Mouse (Mus musculus) hindbrain, embryonic 11.5 days (tissue): ENCODE measurements around the gene Adssl1. TPM values are rescaled to one million over a fixed set of nuclear protein-coding genes. Genes with fewer than 3 reads are reported as not detected.

Experiments used
- ATAC-seq: fragments of 200-750 bp; cut with Nextera tagmentation; 2 replicates; pipeline ENCODE4 v1.8.0; 2017; ENCODE audit warnings: mild to moderate bottlenecking, moderate TSS enrichment, moderate library complexity; ENCODE audit not compliant: low FRiP score
- DNase-seq: peaks from one replicate; pipeline ENCODE4 v3.0.0-alpha.2; 2015; ENCODE audit warnings: low spot score
- H3K27ac ChIP-seq: fragments of 300-500 bp; sonication (generic); 2 replicates; pipeline ENCODE4 v1.5.1; 2014; ENCODE audit warnings: mild to moderate bottlenecking, low read depth, low read length
- H3K27me3 ChIP-seq: fragments of 300-500 bp; sonication (generic); 2 replicates; pipeline ENCODE4 v1.6.1; 2014; ENCODE audit warnings: mild to moderate bottlenecking, low read length, moderate library complexity, mixed read lengths; ENCODE audit not compliant: control insufficient read depth, insufficient read depth
- H3K36me3 ChIP-seq: fragments of 300-500 bp; sonication (generic); 2 replicates; pipeline ENCODE4 v1.6.1; 2014; ENCODE audit warnings: mild to moderate bottlenecking, low read length, moderate library complexity, mixed read lengths; ENCODE audit not compliant: control insufficient read depth, insufficient read depth
- H3K4me1 ChIP-seq: fragments of 300-500 bp; sonication (generic); replicated peaks from 2 replicates; pipeline ENCODE4 v1.6.1; 2014; ENCODE audit warnings: low read length, mixed read lengths; ENCODE audit not compliant: control insufficient read depth, insufficient read depth
- H3K4me2 ChIP-seq: fragments of 300-500 bp; sonication (generic); replicated peaks from 2 replicates; pipeline ENCODE4 v1.6.1; 2014; ENCODE audit warnings: mild to moderate bottlenecking, low read depth, low read length
- H3K4me3 ChIP-seq: fragments of 300-500 bp; sonication (generic); 2 replicates; pipeline ENCODE4 v1.5.1; 2014; ENCODE audit warnings: low read depth, low read length
- H3K9ac ChIP-seq: fragments of 300-500 bp; sonication (generic); 2 replicates; pipeline ENCODE4 v1.6.1; 2014; ENCODE audit warnings: low read depth, low read length
- H3K9me3 ChIP-seq: fragments of 300-500 bp; sonication (generic); 2 replicates; pipeline ENCODE4 v1.6.1; 2016; ENCODE audit warnings: low read length; ENCODE audit not compliant: control insufficient read depth
- WGBS: fragments of 180-500 bp; shearing (Covaris S2); extraction: QIAGEN DNeasy Blood & Tissue Kit; methylation state at CpG from one replicate; pipeline ENCODE4 v1.1.7; 2014; 5-methylcytosine and 5-hydroxymethylcytosine counted together
- polyA plus RNA-seq: library from polyadenylated mRNA; unstranded; fragments of >200 nt; fragmentation: Nextera tagmentation; extraction: Ambion mirVana; gene quantifications from 2 replicates; pipeline ENCODE4 v1.2.1, GENCODE M21; 2014

Adssl1 gene
- polyA plus RNA-seq, 1 experiment from 2014 or later, result 2.1 TPM

DNA sequence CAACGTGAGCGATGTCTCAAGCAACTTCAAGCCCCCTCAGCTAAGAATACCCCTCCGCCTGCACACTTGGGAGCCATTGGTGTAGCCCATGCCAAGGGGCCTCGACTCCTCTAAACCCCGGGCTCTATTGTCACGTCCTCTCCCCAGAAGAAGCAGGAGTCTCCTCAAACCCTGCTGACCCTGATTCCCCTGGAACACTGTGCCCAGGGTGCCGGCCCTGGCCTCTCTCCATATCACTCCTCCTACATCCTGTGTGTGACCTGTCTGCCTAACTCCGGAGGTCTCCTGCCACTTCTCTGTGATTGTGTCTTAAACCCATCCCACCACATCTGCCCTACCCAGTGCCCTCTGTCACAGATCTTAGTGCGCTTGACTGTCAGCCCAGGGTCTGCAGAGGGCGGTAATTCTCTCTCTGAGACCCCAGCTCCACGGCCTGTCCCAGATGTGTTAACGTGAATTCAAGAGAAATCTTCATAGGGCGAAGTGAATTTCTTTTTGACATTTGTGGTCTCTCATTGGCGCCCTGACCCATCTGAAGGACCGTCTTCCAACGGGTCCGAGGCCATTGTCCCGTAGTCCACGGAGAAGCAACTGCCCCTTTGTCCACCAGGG is 58.2 kb downstream of the Adssl1 start:
- Histone ChIP-seq H3K4me3 (peak overlapping the region; percentile 48), H3K36me3 (no peaks in the 10 kb centered on the region), H3K27me3 (peaks cover 22% of the 10 kb centered on the region), H3K4me1 (peaks cover 7% of the 10 kb centered on the region), H3K9ac (peak overlapping the region; percentile 40), H3K4me2 (peak overlapping the region; percentile 98), H3K9me3 (no peaks in the 10 kb centered on the region), H3K27ac (peak overlapping the region; percentile 4; the same call in 1 of the 2 replicates)
- ATAC-seq (peak; percentile 22; the same call in 1 of the 2 replicates), DNase-seq (no peak)
- WGBS, result 20% methylated on average over 19 of the region's 19 CpGs

DNA sequence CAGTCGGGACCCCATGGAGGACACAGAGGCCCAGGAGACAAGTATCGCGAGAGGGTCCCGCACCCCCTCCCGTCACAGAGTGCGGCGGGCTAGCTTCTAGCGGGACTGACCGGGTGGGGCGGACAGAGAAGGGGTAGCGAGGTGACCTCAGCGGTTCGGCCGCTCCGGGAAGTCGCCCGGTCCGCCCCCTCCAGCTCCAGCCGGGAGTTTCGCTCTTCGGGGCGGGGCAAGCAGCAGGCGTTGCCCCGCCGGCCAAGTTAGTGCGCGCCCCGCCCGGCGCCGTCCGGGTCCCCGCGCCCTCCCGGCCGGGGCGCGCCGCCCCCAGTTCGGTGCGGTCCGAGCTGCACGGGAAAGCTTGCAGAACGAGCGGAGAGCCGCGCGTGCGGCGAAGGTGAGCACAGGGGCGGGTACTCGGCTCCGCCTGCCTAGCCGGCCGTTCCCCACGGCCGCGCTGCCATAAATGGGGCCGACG is 58.7 kb downstream of the Adssl1 start, which contains the start of gene Zbtb42:
Gene Zbtb42 (plus strand): TSS at position 274 of the 472 bp plus-strand sequence.
- Histone ChIP-seq H3K4me2 (peak within 1 kb of the TSS; percentile 98), H3K27me3 (peaks cover 22% of the 10 kb centered on the region), H3K27ac (peak within 1 kb of the TSS; percentile 42)

DNA sequence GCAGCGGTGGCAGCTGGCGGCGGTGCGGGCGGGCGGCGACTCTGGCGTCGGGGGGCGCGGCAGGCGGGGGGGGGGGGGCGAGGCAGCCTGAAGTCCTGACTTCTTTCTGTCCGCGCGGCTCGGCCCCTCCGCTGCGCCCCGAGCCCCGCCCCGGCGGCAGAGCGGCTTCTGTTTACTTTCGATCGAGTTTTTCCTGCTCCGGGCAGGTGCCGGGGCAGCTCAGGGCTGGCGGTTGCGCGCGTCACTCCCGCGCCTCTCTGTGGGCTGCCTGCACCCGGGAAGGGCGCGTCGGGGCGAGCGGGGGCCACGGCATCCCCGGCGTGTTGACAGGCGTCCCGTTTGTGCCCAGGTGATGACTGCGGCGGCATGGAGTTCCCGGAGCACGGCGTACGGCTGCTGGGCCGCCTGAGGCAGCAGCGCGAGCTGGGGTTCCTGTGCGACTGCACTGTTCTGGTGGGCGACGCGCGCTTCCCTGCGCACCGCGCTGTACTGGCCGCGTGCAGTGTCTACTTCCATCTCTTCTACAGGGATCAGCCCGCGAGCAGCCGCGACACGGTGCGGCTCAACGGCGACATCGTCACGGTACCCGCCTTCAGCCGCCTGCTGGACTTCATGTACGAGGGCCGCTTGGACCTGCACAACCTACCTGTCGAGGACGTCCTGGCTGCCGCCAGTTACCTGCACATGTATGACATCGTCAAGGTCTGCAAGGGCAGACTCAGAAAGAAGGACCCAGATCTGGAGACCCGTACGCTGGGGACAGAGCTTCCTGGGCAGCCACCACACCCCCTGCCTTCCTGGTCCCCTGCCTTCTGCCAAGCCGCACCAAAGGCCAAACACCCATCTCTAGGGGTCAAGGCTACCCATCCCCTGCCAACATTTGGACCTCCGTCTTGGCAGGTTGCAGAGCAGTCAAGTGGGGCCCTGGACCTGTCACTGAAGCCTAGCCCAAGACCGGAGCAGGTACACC is 59.5 kb downstream of the Adssl1 start:
- DNase-seq (peak; percentile 59), ATAC-seq (0 out of 2 replicates have a peak, but pooled peaks have one; percentile 10)
- H3K4me2 ChIP-seq, result peak overlapping the region; percentile 98
- H3K9ac ChIP-seq, result peak overlapping the region; percentile 40
- 4% methylated on average over 69 of the region's 87 CpGs for WGBS
- H3K36me3 ChIP-seq, result no peaks in the 10 kb centered on the region
- H3K4me1 ChIP-seq, result peaks cover 7% of the 10 kb centered on the region
- peak overlapping the region; percentile 42; the same call in 1 of the 2 replicates for H3K27ac ChIP-seq
- peaks cover 22% of the 10 kb centered on the region for H3K27me3 ChIP-seq
- no peaks in the 10 kb centered on the region for H3K9me3 ChIP-seq
- peak overlapping the region; percentile 48 for H3K4me3 ChIP-seq

More for the DNA sequence above, 58.7 kb downstream of the Adssl1 start, which contains the start of gene Zbtb42:
- H3K4me3 ChIP-seq, result peak within 1 kb of the TSS; percentile 48
- under 1% methylated on average over 47 of the region's 60 CpGs for WGBS
- no peaks in the 10 kb centered on the region for H3K36me3 ChIP-seq
- DNase-seq (peak; percentile 84), ATAC-seq (peak; percentile 56)
- no peaks in the 10 kb centered on the region for H3K9me3 ChIP-seq
- H3K4me1 ChIP-seq, result peaks cover 7% of the 10 kb centered on the region
- peak within 1 kb of the TSS; percentile 40 for H3K9ac ChIP-seq

DNA sequence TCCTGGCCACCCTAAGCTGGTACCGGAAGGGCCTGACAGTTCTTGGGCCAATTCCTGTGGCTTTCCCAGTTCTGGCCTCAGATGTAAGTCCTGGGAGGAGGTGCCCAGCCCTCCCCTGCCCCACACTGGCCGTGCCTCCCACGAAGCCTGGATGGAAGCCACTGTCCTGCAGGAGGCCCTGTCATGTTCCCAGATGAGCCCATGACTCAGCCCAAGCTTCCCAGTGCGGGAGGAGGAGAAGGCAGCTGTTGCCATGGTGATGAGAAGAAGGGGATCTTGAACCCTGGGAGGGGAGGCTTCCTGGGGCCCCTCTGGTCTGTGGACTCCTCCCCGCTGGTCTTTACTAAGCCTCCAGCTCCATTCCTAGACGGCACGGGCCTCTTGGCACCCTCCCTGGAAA is 63.5 kb downstream of the Adssl1 start:
- Histone ChIP-seq H3K4me3 (no peak overlapping the region), H3K9ac (no peak overlapping the region), H3K9me3 (no peaks in the 10 kb centered on the region), H3K27me3 (peaks cover 22% of the 10 kb centered on the region), H3K4me1 (peaks cover 4% of the 10 kb centered on the region), H3K27ac (no peak overlapping the region), H3K36me3 (no peaks in the 10 kb centered on the region), H3K4me2 (no peak overlapping the region)
- ATAC-seq (no peak), DNase-seq (no peak)
- WGBS, result 48% methylated on average over 7 of the region's 7 CpGs

GRCm38 (mm10) chr12:112688458-112688857 is 68.6 kb downstream of the Adssl1 start:
- no peak overlapping the region for H3K4me3 ChIP-seq
- no peak for ATAC-seq
- no peaks in the 10 kb centered on the region for H3K27me3 ChIP-seq
- H3K4me1 ChIP-seq, result peaks cover 3% of the 10 kb centered on the region; the same call in 1 of the 2 replicates
- no peak overlapping the region for H3K27ac ChIP-seq
- H3K36me3 ChIP-seq, result no peaks in the 10 kb centered on the region
- WGBS, result 78% methylated on average over 15 of the region's 15 CpGs
- H3K9me3 ChIP-seq, result no peaks in the 10 kb centered on the region
- no peak overlapping the region for H3K9ac ChIP-seq
- no peak for DNase-seq
- no peak overlapping the region for H3K4me2 ChIP-seq

Other genes starting within 250 kb of the Adssl1 start
- gene A530016L24Rik, start 130.6 kb upstream of the Adssl1 start, polyA plus RNA-seq, result not detected in 2 replicates
- 6.0 and 7.0 TPM in 2 replicates for gene Tmem179, start 103.3 kb upstream of the Adssl1 start, polyA plus RNA-seq
- 1.2 and 1.4 TPM in 2 replicates for gene Inf2, start 31.3 kb upstream of the Adssl1 start, polyA plus RNA-seq
- 178 and 182 TPM in 2 replicates for gene Siva1, start 24.6 kb downstream of the Adssl1 start, polyA plus RNA-seq
- 50.8 and 76.5 TPM in 2 replicates for gene Akt1, start 54.8 kb downstream of the Adssl1 start, polyA plus RNA-seq
- gene Zbtb42, start 58.8 kb downstream of the Adssl1 start, polyA plus RNA-seq, result 4.3 and 7.0 TPM in 2 replicates
- gene Cep170b, start 100.4 kb downstream of the Adssl1 start, polyA plus RNA-seq, result 8.5 and 8.7 TPM in 2 replicates
- 4.7 and 6.2 TPM in 2 replicates for gene Pld4, start 140.6 kb downstream of the Adssl1 start, polyA plus RNA-seq
- gene Ahnak2, start 182.6 kb downstream of the Adssl1 start, polyA plus RNA-seq, result 0.21 and 0.29 TPM in 2 replicates
- 15.4 and 15.9 TPM in 2 replicates for gene Clba1, start 188.9 kb downstream of the Adssl1 start, polyA plus RNA-seq
- 146 and 151 TPM in 2 replicates for gene Cdca4, start 209.4 kb downstream of the Adssl1 start, polyA plus RNA-seq
- not detected in 2 replicates for gene Gpr132, start 248.2 kb downstream of the Adssl1 start, polyA plus RNA-seq